Mouse (Mus musculus): ENCODE data around the gene Ints11. TPM values are rescaled to one million over a fixed set of nuclear protein-coding genes. Genes with fewer than 3 reads are reported as not detected.
A peak's percentile ranks its signal among the peaks of the same experiment; 100 is the strongest.

Gene Ints11
- polyA plus RNA-seq, 1 experiment from 2014 or later = 79.3 TPM

DNA sequence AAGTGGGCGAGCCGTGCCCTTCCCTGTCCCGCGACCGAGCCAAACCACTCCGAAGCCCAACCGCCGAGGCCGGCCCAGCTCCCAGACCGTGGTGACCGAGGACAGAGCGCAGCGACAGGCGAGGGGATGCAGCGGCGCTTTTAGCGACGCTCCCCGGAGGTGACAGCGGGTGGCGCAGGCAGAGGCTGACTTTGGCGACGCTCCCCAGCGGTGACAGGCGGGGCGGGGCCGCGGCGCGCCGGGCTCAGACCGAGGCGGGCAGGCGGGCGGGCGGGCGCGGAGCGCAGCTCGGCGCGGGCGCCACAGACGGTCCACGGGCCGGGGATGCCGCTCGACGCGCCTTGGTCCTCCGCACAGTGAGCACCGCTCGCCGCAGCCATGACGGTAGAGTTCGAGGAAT, 22.7 kb downstream of the Ints11 start:
- WGBS = under 1% methylated on average over 56 of the region's 56 CpGs
- ATAC-seq (replicated peaks; ENCODE audit: low FRiP score) (peak; percentile 89), DNase-seq (ENCODE audit: low spot score) (peak; percentile 87)
- Histone ChIP-seq H3K27ac (ENCODE audit: low read depth, low read length) (peak overlapping the region; percentile 97), H3K36me3 (ENCODE audit: control insufficient read depth, insufficient read depth, low read length) (peaks cover 23% of the 10 kb centered on the region), H3K4me2 (peak overlapping the region; percentile 99), H3K4me3 (ENCODE audit: low read depth, low read length) (peak overlapping the region; percentile 96), H3K9me3 (ENCODE audit: control insufficient read depth, low read length) (no peaks in the 10 kb centered on the region), H3K4me1 (replicated peaks; ENCODE audit: control insufficient read depth, insufficient read depth, low read length) (peaks cover 34% of the 10 kb centered on the region), H3K27me3 (replicated peaks; ENCODE audit: control insufficient read depth, insufficient read depth, low read length) (no peaks in the 10 kb centered on the region), H3K9ac (ENCODE audit: low read depth, low read length) (peak overlapping the region; percentile 95)

DNA sequence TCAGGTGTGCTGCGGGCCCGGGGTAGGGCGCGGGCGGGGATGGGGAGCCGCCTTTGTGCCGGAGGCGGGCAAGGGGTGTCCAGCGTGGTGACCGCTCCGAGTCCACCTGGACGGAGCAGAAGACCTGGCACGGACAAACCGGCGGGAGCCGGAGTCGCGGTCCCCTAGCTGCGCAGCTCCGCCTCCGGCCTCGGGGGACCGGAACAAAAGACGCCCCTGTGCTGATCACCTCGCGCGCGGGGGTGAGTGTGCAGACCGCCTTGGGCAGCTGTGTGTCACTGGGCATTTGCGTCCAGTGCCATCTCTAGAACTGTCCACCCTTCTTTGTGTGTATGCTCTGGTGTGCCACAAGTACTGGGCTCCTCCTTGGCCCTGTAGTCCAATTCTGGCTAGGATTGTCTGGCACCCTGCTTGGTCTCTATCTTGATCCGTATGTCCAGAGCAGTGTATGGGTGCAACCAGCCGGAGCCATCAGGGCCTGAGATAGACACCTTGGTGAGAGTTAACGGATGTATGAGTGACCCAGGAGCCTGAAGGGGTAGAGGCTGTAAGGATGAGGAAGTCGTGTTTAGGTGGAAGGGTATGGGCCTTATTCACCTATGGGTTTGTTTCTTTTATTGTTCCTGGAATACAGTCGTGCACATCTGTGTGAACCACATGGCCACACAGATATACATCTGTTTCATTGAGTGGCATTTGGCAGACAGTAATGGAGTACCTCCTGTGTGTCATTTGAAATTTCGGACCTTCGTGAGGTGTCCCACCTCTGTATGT, 23.3 kb downstream of the Ints11 start:
- Histone ChIP-seq H3K9ac (ENCODE audit: low read depth, low read length) (peak overlapping the region; percentile 95), H3K9me3 (ENCODE audit: control insufficient read depth, low read length) (no peaks in the 10 kb centered on the region), H3K36me3 (ENCODE audit: control insufficient read depth, insufficient read depth, low read length) (peaks cover 19% of the 10 kb centered on the region), H3K27ac (ENCODE audit: low read depth, low read length) (peak overlapping the region; percentile 97; the same call in 1 of the 2 replicates), H3K4me3 (ENCODE audit: low read depth, low read length) (peak overlapping the region; percentile 96), H3K4me2 (peak overlapping the region; percentile 99), H3K4me1 (replicated peaks; ENCODE audit: control insufficient read depth, insufficient read depth, low read length) (peaks cover 34% of the 10 kb centered on the region), H3K27me3 (replicated peaks; ENCODE audit: control insufficient read depth, insufficient read depth, low read length) (no peaks in the 10 kb centered on the region)
- peak; percentile 35 for ATAC-seq (replicated peaks; ENCODE audit: low FRiP score)
- 6% methylated on average over 37 of the region's 37 CpGs for WGBS
- peak; percentile 53 for DNase-seq (ENCODE audit: low spot score)

DNA sequence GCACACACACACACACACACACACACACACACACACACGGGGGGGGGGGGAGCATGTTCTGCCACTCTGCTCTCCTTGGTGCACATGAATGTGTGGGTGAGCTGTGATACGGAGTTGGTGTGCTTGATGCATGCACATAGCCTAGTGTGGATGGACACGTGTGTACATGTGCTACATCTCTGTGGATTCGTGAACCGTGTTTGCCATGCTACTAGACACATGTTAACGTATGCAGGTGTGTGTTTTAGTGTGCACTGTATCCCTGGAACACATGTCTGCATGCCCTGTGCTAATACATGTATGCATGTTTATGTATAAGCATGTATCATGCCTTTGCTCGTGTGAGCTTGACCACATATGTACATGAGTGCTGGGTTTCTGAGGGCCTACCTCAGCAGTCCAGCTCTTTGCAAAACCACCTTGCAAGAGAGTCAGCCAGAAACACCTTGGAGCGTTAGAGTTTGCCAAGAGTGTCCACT, 23.9 kb downstream of the Ints11 start:
- no peak for DNase-seq (ENCODE audit: low spot score)
- peak overlapping the region; percentile 95 for H3K9ac ChIP-seq (ENCODE audit: low read depth, low read length)
- H3K27ac ChIP-seq (ENCODE audit: low read depth, low read length) = peak overlapping the region; percentile 40; the same call in 1 of the 2 replicates
- H3K9me3 ChIP-seq (ENCODE audit: control insufficient read depth, low read length) = no peaks in the 10 kb centered on the region
- ATAC-seq (replicated peaks; ENCODE audit: low FRiP score) = no peak
- 74% methylated on average over 8 of the region's 8 CpGs for WGBS
- no peaks in the 10 kb centered on the region for H3K27me3 ChIP-seq (replicated peaks; ENCODE audit: control insufficient read depth, insufficient read depth, low read length)
- peak overlapping the region; percentile 96 for H3K4me3 ChIP-seq (ENCODE audit: low read depth, low read length)
- peak overlapping the region; percentile 99 for H3K4me2 ChIP-seq
- peaks cover 34% of the 10 kb centered on the region for H3K4me1 ChIP-seq (replicated peaks; ENCODE audit: control insufficient read depth, insufficient read depth, low read length)
- H3K36me3 ChIP-seq (ENCODE audit: control insufficient read depth, insufficient read depth, low read length) = peaks cover 16% of the 10 kb centered on the region

DNA sequence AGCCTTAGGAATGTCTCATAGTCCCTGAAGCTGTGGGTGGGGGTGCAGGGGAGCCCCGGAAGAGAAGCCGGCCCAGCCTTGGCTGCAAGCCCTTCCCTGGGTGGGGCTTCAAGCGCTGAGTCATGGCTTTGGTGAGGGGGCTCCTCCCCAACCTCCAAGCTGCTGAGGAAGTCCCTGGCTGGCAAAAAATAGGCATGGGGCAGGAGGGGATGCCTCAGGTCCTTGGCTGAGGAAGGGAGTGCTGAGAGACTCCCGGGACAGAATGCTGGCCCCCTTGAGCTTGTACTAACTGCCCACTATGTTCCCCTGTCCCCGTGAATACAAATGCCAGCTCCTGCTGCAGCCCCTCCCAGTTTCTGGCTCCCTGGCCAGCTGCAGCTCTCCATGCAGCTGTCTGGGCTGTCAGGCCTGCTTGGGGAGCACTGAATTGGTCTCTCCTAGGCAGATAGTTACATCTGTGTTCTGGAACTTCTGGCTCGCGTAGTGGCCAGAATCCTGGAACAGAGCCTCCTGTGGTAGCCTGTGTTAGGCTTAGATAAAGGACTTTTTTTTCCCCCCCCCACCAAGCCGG, 25.1 kb downstream of the Ints11 start:
- Histone ChIP-seq H3K4me2 (peak overlapping the region; percentile 99), H3K27me3 (replicated peaks; ENCODE audit: control insufficient read depth, insufficient read depth, low read length) (no peaks in the 10 kb centered on the region), H3K9ac (ENCODE audit: low read depth, low read length) (peak overlapping the region; percentile 95), H3K36me3 (ENCODE audit: control insufficient read depth, insufficient read depth, low read length) (peaks cover 15% of the 10 kb centered on the region), H3K9me3 (ENCODE audit: control insufficient read depth, low read length) (no peaks in the 10 kb centered on the region), H3K4me1 (replicated peaks; ENCODE audit: control insufficient read depth, insufficient read depth, low read length) (peaks cover 34% of the 10 kb centered on the region), H3K27ac (ENCODE audit: low read depth, low read length) (peak overlapping the region; percentile 40; the same call in 1 of the 2 replicates), H3K4me3 (ENCODE audit: low read depth, low read length) (peak overlapping the region; percentile 96)
- ATAC-seq (replicated peaks; ENCODE audit: low FRiP score) (peak; percentile 48), DNase-seq (ENCODE audit: low spot score) (peak; percentile 53)
- 19% methylated on average over 8 of the region's 8 CpGs for WGBS

DNA sequence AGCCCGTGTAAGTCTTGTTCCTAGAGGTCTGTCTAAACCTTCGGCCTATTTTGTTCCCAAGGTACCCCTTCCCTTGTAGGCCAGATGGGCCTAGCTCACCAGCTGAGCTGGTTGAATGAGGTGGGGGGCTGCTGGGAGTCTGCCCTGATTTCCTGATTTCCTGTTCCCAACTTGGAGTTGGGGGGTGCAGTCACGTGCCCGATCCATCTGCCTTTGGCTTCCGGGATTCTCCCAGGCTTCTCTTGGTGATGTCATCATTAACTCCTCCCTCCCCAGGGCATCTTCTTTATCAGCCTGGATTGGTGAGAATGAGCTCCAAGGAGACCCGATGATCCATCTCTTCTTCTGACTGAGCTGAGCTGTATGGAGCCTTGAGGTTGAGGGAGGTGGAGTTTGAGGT, 25.9 kb downstream of the Ints11 start:
- DNase-seq (ENCODE audit: low spot score) = no peak
- H3K9ac ChIP-seq (ENCODE audit: low read depth, low read length) = no peak overlapping the region
- no peak overlapping the region for H3K27ac ChIP-seq (ENCODE audit: low read depth, low read length)
- peaks cover 34% of the 10 kb centered on the region for H3K4me1 ChIP-seq (replicated peaks; ENCODE audit: control insufficient read depth, insufficient read depth, low read length)
- no peaks in the 10 kb centered on the region for H3K27me3 ChIP-seq (replicated peaks; ENCODE audit: control insufficient read depth, insufficient read depth, low read length)
- no peak overlapping the region for H3K4me3 ChIP-seq (ENCODE audit: low read depth, low read length)
- H3K4me2 ChIP-seq = peak overlapping the region; percentile 99; the same call in 1 of the 2 replicates
- no peaks in the 10 kb centered on the region for H3K9me3 ChIP-seq (ENCODE audit: control insufficient read depth, low read length)
- peaks cover 22% of the 10 kb centered on the region for H3K36me3 ChIP-seq (ENCODE audit: control insufficient read depth, insufficient read depth, low read length)
- 60% methylated on average over 6 of the region's 6 CpGs for WGBS
- no peak for ATAC-seq (replicated peaks; ENCODE audit: low FRiP score)

DNA sequence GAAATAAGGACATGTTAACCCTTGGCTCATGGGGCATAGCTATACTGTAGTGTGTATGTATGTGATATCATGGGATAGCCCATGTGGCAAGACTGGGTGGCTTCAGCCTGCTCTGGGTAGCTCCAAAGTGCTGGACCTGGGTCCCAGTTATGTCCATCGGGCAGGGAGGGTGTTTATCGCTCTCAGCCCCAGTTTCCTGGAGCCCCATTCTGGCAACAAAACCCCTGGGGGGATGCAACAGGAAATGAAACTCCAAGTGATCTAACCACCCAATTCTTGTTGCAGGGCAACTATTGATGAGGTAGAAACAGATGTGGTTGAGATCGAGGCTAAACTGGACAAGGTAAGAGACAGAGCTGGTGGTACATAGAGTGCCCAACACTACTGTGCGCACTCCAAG, 26.5 kb downstream of the Ints11 start:
- no peak overlapping the region for H3K9ac ChIP-seq (ENCODE audit: low read depth, low read length)
- H3K9me3 ChIP-seq (ENCODE audit: control insufficient read depth, low read length) = no peaks in the 10 kb centered on the region
- 89% methylated on average over 4 of the region's 4 CpGs for WGBS
- no peak overlapping the region for H3K4me3 ChIP-seq (ENCODE audit: low read depth, low read length)
- DNase-seq (ENCODE audit: low spot score) (no peak), ATAC-seq (replicated peaks; ENCODE audit: low FRiP score) (no peak)
- H3K36me3 ChIP-seq (ENCODE audit: control insufficient read depth, insufficient read depth, low read length) = peaks cover 25% of the 10 kb centered on the region
- H3K4me2 ChIP-seq = no peak overlapping the region
- peaks cover 28% of the 10 kb centered on the region for H3K4me1 ChIP-seq (replicated peaks; ENCODE audit: control insufficient read depth, insufficient read depth, low read length)
- no peak overlapping the region for H3K27ac ChIP-seq (ENCODE audit: low read depth, low read length)
- no peaks in the 10 kb centered on the region for H3K27me3 ChIP-seq (replicated peaks; ENCODE audit: control insufficient read depth, insufficient read depth, low read length)

DNA sequence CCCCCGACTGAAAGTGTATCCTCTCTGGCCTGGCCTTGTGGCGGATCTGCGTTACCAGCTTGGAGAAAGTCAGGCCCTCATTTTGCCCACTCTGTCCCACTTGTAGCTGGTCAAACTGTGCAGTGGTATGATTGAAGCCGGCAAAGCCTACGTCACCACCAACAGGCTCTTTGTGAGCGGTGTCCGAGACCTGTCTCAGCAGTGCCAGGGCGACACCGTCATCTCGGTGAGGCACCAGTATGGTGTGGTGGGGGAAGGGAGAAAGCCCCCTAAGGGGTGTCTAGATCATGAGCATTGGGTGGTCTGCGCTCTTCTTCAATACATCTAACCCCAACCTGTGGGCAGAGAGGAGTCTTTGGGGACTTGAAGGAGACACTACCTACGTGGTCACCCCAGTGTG, 27.1 kb downstream of the Ints11 start:
- WGBS = 96% methylated on average over 12 of the region's 12 CpGs
- DNase-seq (ENCODE audit: low spot score) (no peak), ATAC-seq (replicated peaks; ENCODE audit: low FRiP score) (no peak)
- Histone ChIP-seq H3K27me3 (replicated peaks; ENCODE audit: control insufficient read depth, insufficient read depth, low read length) (no peaks in the 10 kb centered on the region), H3K9ac (ENCODE audit: low read depth, low read length) (no peak overlapping the region), H3K36me3 (ENCODE audit: control insufficient read depth, insufficient read depth, low read length) (peaks cover 27% of the 10 kb centered on the region), H3K4me2 (no peak overlapping the region), H3K27ac (ENCODE audit: low read depth, low read length) (no peak overlapping the region), H3K4me3 (ENCODE audit: low read depth, low read length) (no peak overlapping the region), H3K4me1 (replicated peaks; ENCODE audit: control insufficient read depth, insufficient read depth, low read length) (peaks cover 28% of the 10 kb centered on the region), H3K9me3 (ENCODE audit: control insufficient read depth, low read length) (no peaks in the 10 kb centered on the region)

DNA sequence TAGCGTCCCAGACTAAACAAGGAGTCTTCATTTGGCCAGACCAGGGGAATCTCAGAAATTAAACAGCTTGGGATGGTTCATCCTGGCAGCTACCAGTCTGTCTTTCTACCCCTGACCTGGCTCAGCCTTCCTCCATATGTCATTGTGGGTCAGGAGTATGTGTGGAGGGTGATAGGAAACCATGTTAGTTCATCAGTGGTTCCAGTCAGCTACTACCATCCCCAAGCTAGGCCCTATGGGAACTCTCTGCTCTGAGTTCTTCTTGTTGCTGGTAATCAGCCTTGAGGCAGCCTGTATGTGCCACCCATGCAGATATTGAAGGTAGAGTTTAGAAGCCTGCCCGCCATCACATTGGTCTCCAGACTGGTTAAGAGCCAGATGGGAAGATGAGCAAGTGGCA, 29.0 kb downstream of the Ints11 start:
- Histone ChIP-seq H3K9me3 (ENCODE audit: control insufficient read depth, low read length) (no peaks in the 10 kb centered on the region), H3K4me3 (ENCODE audit: low read depth, low read length) (no peak overlapping the region), H3K27me3 (replicated peaks; ENCODE audit: control insufficient read depth, insufficient read depth, low read length) (no peaks in the 10 kb centered on the region), H3K27ac (ENCODE audit: low read depth, low read length) (no peak overlapping the region), H3K4me2 (no peak overlapping the region), H3K36me3 (ENCODE audit: control insufficient read depth, insufficient read depth, low read length) (peaks cover 38% of the 10 kb centered on the region), H3K9ac (ENCODE audit: low read depth, low read length) (no peak overlapping the region), H3K4me1 (replicated peaks; ENCODE audit: control insufficient read depth, insufficient read depth, low read length) (peaks cover 22% of the 10 kb centered on the region)
- DNase-seq (ENCODE audit: low spot score) = no peak
- ATAC-seq (replicated peaks; ENCODE audit: low FRiP score) = no peak
- 89% methylated on average over 2 of the region's 2 CpGs for WGBS
